ENCODE assay signal across 9 mouse cellular contexts in genomic region chr19:41629532-41629931, GRCm38 (mm10). TPM values are rescaled to one million over a fixed set of nuclear protein-coding genes. Genes with fewer than 3 reads are reported as not detected.
DNase-seq lines count a peak whose midpoint lies in the region; ATAC-seq and TF ChIP-seq lines count a peak whose summit lies in the region.
"Had no signal": no experiment of that assay in that cellular context is flagged by ENCODE, and none has a peak within 500 bp of the region (broad histone marks: within the 10 kb centered on the region; RNA-seq: fewer than 3 reads in every experiment).

No protein-coding gene starts in this region.

- 0 out of 2 replicates have a peak, but pooled peaks cover 3% of the 10 kb centered on the region for H3K4me1 ChIP-seq in hindbrain, embryonic 10.5 days (replicated peaks)
- no peaks in the 10 kb centered on the region for H3K4me1 ChIP-seq in limb, embryonic 14.5 days (ENCODE audit: control insufficient read depth, insufficient read depth, low read length)
- H3K4me1 ChIP-seq in neural tube, embryonic 14.5 days (ENCODE audit: control insufficient read depth, insufficient read depth, low read length), result no peaks in the 10 kb centered on the region

- H3K4me3 ChIP-seq in hindbrain, embryonic 10.5 days, result no peak overlapping the region
- no peak overlapping the region for H3K4me3 ChIP-seq in limb, embryonic 14.5 days (replicated peaks; ENCODE audit: low read length)
- H3K4me3 ChIP-seq in neural tube, embryonic 14.5 days (ENCODE audit: low read depth, low read length), result no peak overlapping the region
- H3K4me3 ChIP-seq: heart, embryonic 13.5 days had no signal

- peak; percentile 24 for DNase-seq in ovary, postnatal 36 days (ENCODE audit: low spot score)
- DNase-seq in ovary, adult 18-20 months (ENCODE audit: low spot score), result no peak
- peak; percentile 80 for DNase-seq in ZHBTc4 (ENCODE audit: low read depth, low spot score)
- peak; percentile 83 for DNase-seq in embryo, embryonic 11 days
- peak; percentile 64 for DNase-seq in hindbrain, embryonic 10.5 days (ENCODE audit: low spot score)
- DNase-seq in limb, embryonic 14.5 days (ENCODE audit: low spot score), result peak; percentile 76

- H3K36me3 ChIP-seq in hindbrain, embryonic 10.5 days, result peaks cover 36% of the 10 kb centered on the region
- no peaks in the 10 kb centered on the region for H3K36me3 ChIP-seq in limb, embryonic 14.5 days (ENCODE audit: control insufficient read depth, insufficient read depth, low read length)
- H3K36me3 ChIP-seq in neural tube, embryonic 14.5 days (ENCODE audit: control insufficient read depth, insufficient read depth, low read length), result peaks cover 23% of the 10 kb centered on the region
- H3K36me3 ChIP-seq: heart, embryonic 13.5 days had no signal

- 0 out of 2 replicates have a peak, but pooled peaks cover 3% of the 10 kb centered on the region for H3K9me3 ChIP-seq in hindbrain, embryonic 10.5 days
- no peaks in the 10 kb centered on the region for H3K9me3 ChIP-seq in limb, embryonic 14.5 days (ENCODE audit: control insufficient read depth, low read length)
- H3K9me3 ChIP-seq in neural tube, embryonic 14.5 days (ENCODE audit: control insufficient read depth, low read length), result no peaks in the 10 kb centered on the region

- ATAC-seq in limb, embryonic 14.5 days (ENCODE audit: low FRiP score, low read depth), result no peak
- peak; percentile 75; the same call in 1 of the 2 replicates for ATAC-seq in neural tube, embryonic 14.5 days (ENCODE audit: low read depth)
- no peak for ATAC-seq in monocyte, adult 5-6 weeks (replicated peaks; ENCODE audit: insufficient number of reproducible peaks, low FRiP score, low TSS enrichment, poor library complexity, severe bottlenecking)

- WGBS in hindbrain, embryonic 10.5 days, result 46% methylated on average over 5 of the region's 5 CpGs
- 36% methylated on average over 5 of the region's 5 CpGs for WGBS in limb, embryonic 14.5 days
- 48% methylated on average over 5 of the region's 5 CpGs for WGBS in neural tube, embryonic 14.5 days

- no peak overlapping the region for H3K27ac ChIP-seq in hindbrain, embryonic 10.5 days
- H3K27ac ChIP-seq in limb, embryonic 14.5 days (replicated peaks; ENCODE audit: low read depth, low read length), result no peak overlapping the region
- no peak overlapping the region for H3K27ac ChIP-seq in neural tube, embryonic 14.5 days (ENCODE audit: low read depth, low read length)
- H3K27ac ChIP-seq: heart, embryonic 13.5 days had no signal

- peaks cover 20% of the 10 kb centered on the region for H3K27me3 ChIP-seq in hindbrain, embryonic 10.5 days (ENCODE audit: insufficient read depth, poor library complexity, severe bottlenecking)
- H3K27me3 ChIP-seq in limb, embryonic 14.5 days (ENCODE audit: control insufficient read depth, insufficient read depth, low read length), result no peaks in the 10 kb centered on the region
- H3K27me3 ChIP-seq in neural tube, embryonic 14.5 days (ENCODE audit: control insufficient read depth, insufficient read depth, low read length), result no peaks in the 10 kb centered on the region

- H3K4me2 ChIP-seq in limb, embryonic 14.5 days (replicated peaks; ENCODE audit: low read depth, low read length, severe bottlenecking), result no peak overlapping the region
- no peak overlapping the region for H3K4me2 ChIP-seq in neural tube, embryonic 14.5 days (ENCODE audit: low read depth, low read length)
- H3K4me2 ChIP-seq: heart, embryonic 13.5 days had no signal

- TF ChIP-seq POLR2A in limb, embryonic 14.5 days (IDR thresholded peaks at IDR 0.05; ENCODE audit: borderline replicate concordance, extremely low read depth, insufficient read depth, insufficient read length), result no peak

- no peak overlapping the region for H3K9ac ChIP-seq in limb, embryonic 14.5 days (ENCODE audit: low read depth, low read length, severe bottlenecking)
- no peak overlapping the region for H3K9ac ChIP-seq in neural tube, embryonic 14.5 days (replicated peaks; ENCODE audit: low read depth, low read length)
- H3K9ac ChIP-seq: heart, embryonic 13.5 days had no signal

RNA-seq across cellular contexts. Expression of gene Gm340, which starts 47.4 kb away (rescaled TPM):
- 3.0 and 3.3 TPM in 2 replicates for polyA plus RNA-seq in hindbrain, embryonic 10.5 days (2016; fragmentation: Nextera tagmentation; extraction: Ambion mirVana)
- 1.5 and 2.0 TPM in 2 replicates for polyA plus RNA-seq in limb, embryonic 14.5 days (2012; rRNA removed)
- polyA plus RNA-seq in limb, embryonic 14.5 days (2014; fragmentation: Nextera tagmentation; extraction: Ambion mirVana), result 3.1 and 3.9 TPM in 2 replicates
- polyA plus RNA-seq in neural tube, embryonic 14.5 days (2014; fragmentation: Nextera tagmentation; extraction: Ambion mirVana), result 3.9 and 4.6 TPM in 2 replicates
- total RNA-seq in monocyte, adult 5-6 weeks (2017), result 19.7 to 34.5 TPM (median 19.9 TPM) in 3 replicates
